Mouse (Mus musculus) hindbrain, embryonic 14.5 days (tissue): ENCODE results near the gene Noto. TPM values are rescaled to one million over a fixed set of nuclear protein-coding genes. Genes with fewer than 3 reads are reported as not detected.
A peak's percentile ranks its signal among the peaks of the same experiment; 100 is the strongest.

Experiments used
- ATAC-seq: fragments of 200-750 bp; cut with Nextera tagmentation; 2 replicates; pipeline ENCODE4 v1.8.0; 2017; ENCODE audit warnings: moderate number of reproducible peaks, mild to moderate bottlenecking, moderate TSS enrichment, moderate library complexity; ENCODE audit not compliant: low FRiP score
- DNase-seq: peaks from one replicate; pipeline ENCODE4 v3.0.0-alpha.2; 2015; ENCODE audit warnings: low spot score
- H3K27ac ChIP-seq: fragments of 300-500 bp; sonication (generic); 2 replicates; pipeline ENCODE4 v1.5.1; 2014; ENCODE audit warnings: mild to moderate bottlenecking, moderate library complexity
- H3K27me3 ChIP-seq: fragments of 300-500 bp; sonication (generic); 2 replicates; pipeline ENCODE4 v1.6.1; 2014; ENCODE audit warnings: mild to moderate bottlenecking, low read length, mixed read lengths; ENCODE audit not compliant: control insufficient read depth, insufficient read depth
- H3K36me3 ChIP-seq: fragments of 300-500 bp; sonication (generic); replicated peaks from 2 replicates; pipeline ENCODE4 v1.6.1; 2014; ENCODE audit not compliant: control insufficient read depth, insufficient read depth
- H3K4me1 ChIP-seq: fragments of 300-500 bp; sonication (generic); replicated peaks from 2 replicates; pipeline ENCODE4 v1.6.1; 2014; ENCODE audit warnings: antibody characterized with exemption, low read length, mixed read lengths; ENCODE audit not compliant: control insufficient read depth, insufficient read depth
- H3K4me2 ChIP-seq: fragments of 300-500 bp; sonication (generic); replicated peaks from 2 replicates; pipeline ENCODE4 v1.6.1; 2014; ENCODE audit warnings: mild to moderate bottlenecking, moderate library complexity
- H3K4me3 ChIP-seq: fragments of 300-500 bp; sonication (generic); replicated peaks from 2 replicates; pipeline ENCODE4 v1.5.1; 2014; ENCODE audit warnings: mild to moderate bottlenecking, low read length
- H3K9ac ChIP-seq: fragments of 300-500 bp; sonication (generic); 2 replicates; pipeline ENCODE4 v1.6.1; 2014
- H3K9me3 ChIP-seq: fragments of 300-500 bp; sonication (generic); 2 replicates; pipeline ENCODE4 v1.6.1; 2016; ENCODE audit warnings: low read length; ENCODE audit not compliant: control insufficient read depth
- WGBS: fragments of 180-500 bp; shearing (Covaris S2); extraction: QIAGEN DNeasy Blood & Tissue Kit; methylation state at CpG from one replicate; pipeline ENCODE4 v1.1.7; 2014; 5-methylcytosine and 5-hydroxymethylcytosine counted together
- polyA plus RNA-seq: library from polyadenylated mRNA; unstranded; fragments of >200 nt; fragmentation: Nextera tagmentation; extraction: Ambion mirVana; gene quantifications from 2 replicates; pipeline ENCODE4 v1.2.1, GENCODE M21; 2014

The Noto gene
- polyA plus RNA-seq, 1 experiment from 2014 or later = not detected

DNA sequence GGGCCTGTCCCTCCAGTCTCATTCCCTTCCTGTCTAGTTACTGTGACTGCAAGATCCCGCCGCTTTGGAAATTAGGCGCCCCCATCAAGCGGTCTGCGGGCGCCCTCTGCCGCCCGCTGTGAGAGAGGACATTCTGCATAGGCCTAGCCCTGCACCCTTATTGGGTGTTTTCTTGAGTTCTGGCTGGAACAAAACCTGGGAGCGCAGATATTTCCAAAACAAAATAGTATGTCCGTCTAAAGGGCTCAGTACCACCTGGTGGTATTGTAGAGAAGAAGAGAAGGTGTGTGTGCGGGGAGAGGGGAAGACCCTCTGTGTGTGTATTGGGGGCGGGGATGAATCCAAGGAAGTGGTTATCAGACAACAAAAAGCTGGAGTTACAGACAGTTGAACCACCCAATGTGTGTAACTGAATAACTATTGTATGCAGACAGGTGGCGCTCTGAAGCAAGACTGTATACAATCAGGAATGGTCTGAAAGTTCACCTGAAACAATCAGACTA lies 12.9 kb upstream of the Noto start:
- no peak overlapping the region for H3K4me3 ChIP-seq
- H3K36me3 ChIP-seq = no peaks in the 10 kb centered on the region
- no peak overlapping the region for H3K27ac ChIP-seq
- H3K4me1 ChIP-seq = peaks cover 5% of the 10 kb centered on the region; the same call in 1 of the 2 replicates
- H3K4me2 ChIP-seq = no peak overlapping the region
- peaks cover 34% of the 10 kb centered on the region for H3K27me3 ChIP-seq
- ATAC-seq (peak; percentile 84; the same call in 1 of the 2 replicates), DNase-seq (peak; percentile 82)
- WGBS = 12% methylated on average over 13 of the region's 13 CpGs
- H3K9me3 ChIP-seq = no peaks in the 10 kb centered on the region
- H3K9ac ChIP-seq = no peak overlapping the region

DNA sequence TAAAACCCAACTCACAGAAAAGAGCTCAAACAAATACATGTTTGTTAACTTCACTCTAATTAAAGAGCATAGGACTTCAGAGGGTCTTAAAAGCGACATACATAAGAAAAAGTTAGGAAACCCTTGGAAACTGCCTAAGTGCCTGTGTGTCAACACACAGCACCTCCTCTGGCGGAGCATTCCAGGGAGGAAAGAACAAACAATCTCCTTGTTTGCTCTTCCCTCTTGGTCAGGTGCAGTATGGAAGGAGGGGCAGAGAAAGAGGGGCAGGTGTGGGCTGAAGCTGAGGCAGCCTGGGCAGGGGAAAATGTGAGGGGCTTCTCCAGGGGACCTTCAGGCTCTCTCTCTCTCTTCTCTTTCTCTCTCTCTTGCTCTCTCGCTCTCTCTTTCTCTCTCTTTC lies 7.9 kb upstream of the Noto start:
- Histone ChIP-seq H3K4me1 (no peaks in the 10 kb centered on the region), H3K36me3 (no peaks in the 10 kb centered on the region), H3K27me3 (no peaks in the 10 kb centered on the region), H3K9me3 (no peaks in the 10 kb centered on the region), H3K4me3 (no peak overlapping the region), H3K4me2 (no peak overlapping the region), H3K27ac (no peak overlapping the region), H3K9ac (no peak overlapping the region)
- DNase-seq (no peak), ATAC-seq (no peak)
- WGBS = 62% methylated on average over 3 of the region's 3 CpGs

DNA sequence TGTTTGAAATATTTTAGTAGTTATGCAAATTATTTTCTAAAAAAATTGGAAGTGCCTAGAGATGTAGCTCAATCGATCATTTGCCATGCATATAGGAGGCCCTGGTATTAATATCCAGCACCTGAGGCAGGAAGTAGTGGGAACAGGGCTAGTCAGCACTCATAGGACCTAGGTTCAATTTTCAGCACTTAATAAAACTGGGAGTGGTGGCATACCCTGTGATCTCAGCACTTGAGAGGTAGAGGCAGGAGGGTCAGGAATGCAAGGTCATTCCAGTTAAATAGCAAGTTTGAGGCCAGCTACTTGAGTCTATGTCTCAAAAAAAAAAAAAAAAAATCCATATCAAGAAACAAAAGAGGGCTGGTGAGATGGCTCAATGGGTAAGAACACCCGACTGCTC lies 4.5 kb upstream of the Noto start:
- H3K27me3 ChIP-seq = peaks cover 8% of the 10 kb centered on the region
- H3K27ac ChIP-seq = no peak overlapping the region
- no peak overlapping the region for H3K4me2 ChIP-seq
- no peaks in the 10 kb centered on the region for H3K36me3 ChIP-seq
- H3K4me3 ChIP-seq = no peak overlapping the region
- ATAC-seq = no peak
- WGBS = 89% methylated on average over 2 of the region's 2 CpGs
- H3K9me3 ChIP-seq = no peaks in the 10 kb centered on the region
- DNase-seq = no peak
- H3K4me1 ChIP-seq = no peaks in the 10 kb centered on the region
- no peak overlapping the region for H3K9ac ChIP-seq

DNA sequence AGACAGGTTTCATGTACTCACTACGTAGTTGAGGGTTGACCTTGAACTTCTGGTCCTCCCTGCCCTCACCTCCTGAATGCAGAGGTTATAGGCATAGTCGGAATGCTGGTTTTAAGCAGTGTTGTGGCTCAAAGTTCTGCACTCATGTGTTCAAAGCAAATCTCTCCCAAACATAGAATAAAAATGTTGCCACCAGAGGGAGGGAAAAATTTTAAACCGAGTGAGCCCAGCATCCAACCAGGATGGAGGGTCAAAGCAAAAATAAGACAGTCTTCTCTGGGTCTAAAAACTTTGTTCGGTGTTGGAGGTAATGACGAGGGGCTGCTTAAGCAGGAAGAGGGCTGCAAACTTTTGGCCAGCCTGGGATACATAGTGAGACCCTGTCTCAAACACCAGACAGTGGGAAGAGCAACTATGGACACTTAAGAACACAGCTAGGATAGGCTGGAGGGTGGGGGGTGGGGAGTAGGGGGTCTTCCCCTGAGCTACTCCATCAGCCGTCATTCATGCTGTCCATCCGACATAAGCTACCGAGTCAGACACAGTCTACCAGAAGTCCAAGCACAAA lies 7.7 kb downstream of the Noto start:
- H3K27ac ChIP-seq = no peak overlapping the region
- peak overlapping the region; percentile 72; the same call in 1 of the 2 replicates for H3K9ac ChIP-seq
- H3K36me3 ChIP-seq = no peaks in the 10 kb centered on the region
- H3K4me1 ChIP-seq = peaks cover 9% of the 10 kb centered on the region
- ATAC-seq (no peak; the same call in 1 of the 2 replicates), DNase-seq (no peak)
- peak overlapping the region; percentile 77 for H3K4me2 ChIP-seq
- WGBS = 48% methylated on average over 8 of the region's 8 CpGs
- no peaks in the 10 kb centered on the region for H3K27me3 ChIP-seq
- H3K9me3 ChIP-seq = no peaks in the 10 kb centered on the region
- peak overlapping the region; percentile 83 for H3K4me3 ChIP-seq

DNA sequence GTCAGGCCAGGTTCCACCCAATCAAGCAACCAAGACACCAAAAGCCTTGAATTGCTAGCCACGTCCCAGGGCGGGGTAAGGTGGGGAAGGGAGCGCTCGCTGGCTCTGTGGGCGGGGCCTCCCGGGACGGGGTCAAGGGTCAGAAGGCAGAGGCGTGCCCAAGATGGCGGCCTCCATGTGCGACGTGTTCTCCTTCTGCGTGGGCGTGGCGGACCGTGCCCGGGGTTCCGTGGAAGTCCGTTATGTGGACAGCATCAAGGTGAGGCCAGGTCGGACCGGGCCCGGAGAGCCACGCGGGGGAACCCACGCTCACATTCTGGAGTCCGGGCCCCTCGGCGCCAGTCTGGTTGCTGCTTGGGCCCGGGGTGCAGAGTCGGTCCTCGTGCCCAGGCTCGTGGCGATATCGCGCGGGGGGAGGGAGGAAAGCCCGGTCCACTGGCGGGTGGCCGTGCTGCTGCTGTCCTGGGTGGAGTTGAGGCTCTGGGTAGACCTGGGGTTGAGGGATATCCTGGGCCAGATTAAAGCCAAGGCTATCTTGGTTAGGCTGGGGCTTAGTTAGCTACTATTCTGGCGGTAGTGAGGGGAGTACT lies 8.3 kb downstream of the Noto start, which contains the start of gene Smyd5:
Gene Smyd5 (plus strand): TSS at position 148 of the 590 bp plus-strand sequence.
- peak within 1 kb of the TSS; percentile 72 for H3K9ac ChIP-seq
- H3K4me3 ChIP-seq = peak within 1 kb of the TSS; percentile 83
- WGBS = under 1% methylated on average over 39 of the region's 39 CpGs
- peak within 1 kb of the TSS; percentile 77 for H3K4me2 ChIP-seq
- ATAC-seq (peak; percentile 86), DNase-seq (peak; percentile 76)
- no peaks in the 10 kb centered on the region for H3K9me3 ChIP-seq
- H3K4me1 ChIP-seq = peaks cover 9% of the 10 kb centered on the region
- H3K36me3 ChIP-seq = no peaks in the 10 kb centered on the region
- H3K27me3 ChIP-seq = no peaks in the 10 kb centered on the region
- H3K27ac ChIP-seq = no peak within 1 kb of the TSS

- no peaks in the 10 kb centered on the region for H3K27me3 ChIP-seq
- H3K27ac ChIP-seq = no peak overlapping the region
- H3K4me2 ChIP-seq = no peak overlapping the region
- no peak overlapping the region for H3K4me3 ChIP-seq
- H3K4me1 ChIP-seq = peaks cover 9% of the 10 kb centered on the region
- no peak overlapping the region for H3K9ac ChIP-seq
- WGBS = 82% methylated on average over 5 of the region's 5 CpGs
- ATAC-seq (no peak), DNase-seq (no peak)
- peaks cover 8% of the 10 kb centered on the region for H3K36me3 ChIP-seq
- no peaks in the 10 kb centered on the region for H3K9me3 ChIP-seq
These were observed 10.2 kb downstream of the Noto start for GRCm38 (mm10) chr6:85433865-85434264.

DNA sequence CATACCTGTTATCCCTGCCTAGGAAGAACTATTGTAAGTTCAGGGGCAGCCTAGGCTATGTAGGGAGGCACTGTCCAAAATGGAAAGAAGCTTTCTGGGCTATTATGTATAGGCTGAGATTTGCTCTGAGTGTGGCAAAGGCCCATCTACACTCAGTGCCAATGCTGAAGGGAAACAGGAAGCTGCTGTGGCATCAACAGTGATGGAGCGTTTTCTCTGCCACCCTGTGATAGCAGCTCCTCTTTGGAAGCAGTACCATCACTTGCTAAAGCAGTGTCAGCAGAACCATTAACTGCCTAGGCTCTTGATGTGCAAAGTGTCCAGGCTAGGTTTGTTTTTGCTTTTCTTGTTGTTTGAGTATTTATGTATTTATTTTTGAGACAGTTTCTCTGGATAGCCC lies 12.5 kb downstream of the Noto start:
- Histone ChIP-seq H3K27me3 (no peaks in the 10 kb centered on the region), H3K36me3 (peaks cover 31% of the 10 kb centered on the region), H3K4me1 (peaks cover 9% of the 10 kb centered on the region), H3K9ac (no peak overlapping the region), H3K4me3 (no peak overlapping the region), H3K9me3 (no peaks in the 10 kb centered on the region), H3K4me2 (no peak overlapping the region), H3K27ac (no peak overlapping the region)
- ATAC-seq (no peak), DNase-seq (no peak)
- WGBS = 96% methylated on average over 1 of the region's 1 CpGs

GRCm38 (mm10) chr6:85436631-85437030 lies 12.9 kb downstream of the Noto start:
- Histone ChIP-seq H3K36me3 (peaks cover 35% of the 10 kb centered on the region), H3K4me3 (no peak overlapping the region)
- WGBS = 91% methylated on average over 5 of the region's 6 CpGs

DNA sequence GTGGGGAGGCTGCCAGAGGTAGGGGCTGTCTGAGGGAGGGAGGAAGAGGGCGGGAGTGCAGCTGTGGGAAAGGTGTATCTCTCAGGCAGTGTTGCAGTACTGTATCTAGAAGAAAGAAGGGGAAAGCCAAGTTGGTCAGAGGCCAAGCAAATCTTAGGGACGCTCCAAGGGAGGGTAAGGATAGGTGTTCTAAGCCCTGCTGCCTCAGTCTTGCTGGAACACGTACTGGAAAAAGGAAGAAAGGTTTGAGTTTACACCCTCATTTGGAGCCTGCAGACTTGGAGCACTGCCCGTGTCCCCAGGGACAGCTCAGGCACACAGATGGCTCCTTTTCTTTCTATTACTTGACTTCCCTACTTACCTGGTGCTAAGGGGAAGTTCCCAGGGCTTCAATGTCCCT lies 17.5 kb downstream of the Noto start:
- H3K4me2 ChIP-seq = no peak overlapping the region
- H3K36me3 ChIP-seq = peaks cover 75% of the 10 kb centered on the region
- no peaks in the 10 kb centered on the region for H3K27me3 ChIP-seq
- no peak overlapping the region for H3K27ac ChIP-seq
- H3K9me3 ChIP-seq = no peaks in the 10 kb centered on the region
- ATAC-seq = no peak
- H3K4me3 ChIP-seq = no peak overlapping the region
- no peak overlapping the region for H3K9ac ChIP-seq
- DNase-seq = no peak
- no peaks in the 10 kb centered on the region for H3K4me1 ChIP-seq
- WGBS = 94% methylated on average over 4 of the region's 4 CpGs

More at GRCm38 (mm10) chr6:85436631-85437030, 12.9 kb downstream of the Noto start:
- no peak for DNase-seq
- H3K4me2 ChIP-seq = no peak overlapping the region
- H3K9ac ChIP-seq = no peak overlapping the region
- no peak overlapping the region for H3K27ac ChIP-seq
- H3K27me3 ChIP-seq = no peaks in the 10 kb centered on the region
- no peaks in the 10 kb centered on the region for H3K9me3 ChIP-seq
- ATAC-seq = no peak
- peaks cover 9% of the 10 kb centered on the region for H3K4me1 ChIP-seq
